Mouse (Mus musculus): ENCODE data around the gene Bloc1s3. TPM values are rescaled to one million over a fixed set of nuclear protein-coding genes. Genes with fewer than 3 reads are reported as not detected.

The Bloc1s3 gene
- polyA plus RNA-seq (2016; fragmentation: Nextera tagmentation; extraction: Ambion mirVana) = 3.6 and 4.1 TPM in 2 replicates

GRCm38 (mm10) chr7:19508150-19508923, at the start of gene Bloc1s3, which contains the start of gene Trappc6a:
Gene Bloc1s3, minus strand, starts transcription at chr7:19508367.
Gene Trappc6a, plus strand, starts transcription at chr7:19508395.
- Histone ChIP-seq H3K9me3 (no peaks in the 10 kb centered on the region), H3K27me3 (no peaks in the 10 kb centered on the region), H3K4me1 (replicated peaks) (peaks cover 15% of the 10 kb centered on the region), H3K36me3 (0 out of 2 replicates have a peak, but pooled peaks cover 3% of the 10 kb centered on the region), H3K4me2 (peak within 1 kb of the TSS; percentile 94), H3K27ac (peak within 1 kb of the TSS; percentile 72), H3K4me3 (replicated peaks) (peak within 1 kb of the TSS; percentile 81), H3K9ac (replicated peaks) (peak within 1 kb of the TSS; percentile 84)
- peak; percentile 89 for ATAC-seq (ENCODE audit: insufficient number of reproducible peaks, insufficient read depth, low FRiP score, low TSS enrichment, low read depth)
- WGBS = under 1% methylated on average over 56 of the region's 56 CpGs

DNA sequence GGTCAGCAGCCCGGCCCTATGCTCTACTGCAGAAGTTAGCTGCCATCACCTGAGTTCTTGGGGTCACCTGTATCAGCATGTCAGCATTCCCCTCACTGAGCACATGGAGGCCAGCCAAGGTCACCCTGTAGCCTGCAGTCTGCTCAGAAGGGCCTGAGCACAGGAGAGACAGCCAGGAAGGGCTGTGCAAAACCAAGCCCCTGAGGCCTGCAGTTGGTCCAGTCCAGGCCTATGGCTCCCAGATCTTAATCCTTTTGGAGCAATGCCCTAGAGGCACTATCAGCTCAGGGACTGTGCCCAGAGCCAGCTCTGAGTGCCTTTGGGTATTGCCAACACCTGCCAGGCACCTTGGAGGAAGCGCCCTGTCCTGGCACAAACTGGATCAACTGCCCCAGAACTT, 48.9 kb upstream of the Bloc1s3 start:
- Histone ChIP-seq H3K36me3 (peaks cover 61% of the 10 kb centered on the region), H3K9ac (replicated peaks) (no peak overlapping the region)
- WGBS = 96% methylated on average over 2 of the region's 2 CpGs

DNA sequence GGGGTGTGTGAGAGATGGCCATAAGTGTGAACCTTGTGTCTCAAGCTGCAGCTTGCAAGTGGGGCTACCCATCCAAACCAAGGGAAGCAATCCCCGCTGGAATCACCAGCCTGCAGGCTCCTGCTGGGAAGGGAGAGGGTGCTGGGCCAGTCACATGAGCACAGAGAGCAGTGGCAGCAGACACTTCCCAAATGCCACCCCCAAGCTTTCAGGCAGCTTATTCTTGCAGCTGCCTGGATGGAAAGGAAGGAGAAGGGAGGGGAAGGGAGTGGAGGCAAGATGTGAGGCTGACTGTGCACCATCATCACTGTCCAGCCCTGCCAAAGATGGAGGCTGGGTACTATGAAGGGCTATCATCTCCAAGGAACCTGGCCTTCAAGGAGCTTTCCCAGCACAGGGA, 46.0 kb upstream of the Bloc1s3 start:
- Histone ChIP-seq H3K4me1 (replicated peaks) (peaks cover 11% of the 10 kb centered on the region), H3K27me3 (no peaks in the 10 kb centered on the region), H3K27ac (no peak overlapping the region), H3K4me3 (replicated peaks) (no peak overlapping the region), H3K36me3 (peaks cover 68% of the 10 kb centered on the region), H3K9me3 (no peaks in the 10 kb centered on the region), H3K4me2 (no peak overlapping the region), H3K9ac (replicated peaks) (no peak overlapping the region)
- 76% methylated on average over 1 of the region's 1 CpGs for WGBS
- ATAC-seq (ENCODE audit: insufficient number of reproducible peaks, insufficient read depth, low FRiP score, low TSS enrichment, low read depth) = no peak

More for the DNA sequence above, 48.9 kb upstream of the Bloc1s3 start:
- Histone ChIP-seq H3K27ac (no peak overlapping the region), H3K4me3 (replicated peaks) (no peak overlapping the region), H3K27me3 (no peaks in the 10 kb centered on the region), H3K9me3 (no peaks in the 10 kb centered on the region), H3K4me1 (replicated peaks) (peaks cover 33% of the 10 kb centered on the region), H3K4me2 (no peak overlapping the region)
- no peak for ATAC-seq (ENCODE audit: insufficient number of reproducible peaks, insufficient read depth, low FRiP score, low TSS enrichment, low read depth)

DNA sequence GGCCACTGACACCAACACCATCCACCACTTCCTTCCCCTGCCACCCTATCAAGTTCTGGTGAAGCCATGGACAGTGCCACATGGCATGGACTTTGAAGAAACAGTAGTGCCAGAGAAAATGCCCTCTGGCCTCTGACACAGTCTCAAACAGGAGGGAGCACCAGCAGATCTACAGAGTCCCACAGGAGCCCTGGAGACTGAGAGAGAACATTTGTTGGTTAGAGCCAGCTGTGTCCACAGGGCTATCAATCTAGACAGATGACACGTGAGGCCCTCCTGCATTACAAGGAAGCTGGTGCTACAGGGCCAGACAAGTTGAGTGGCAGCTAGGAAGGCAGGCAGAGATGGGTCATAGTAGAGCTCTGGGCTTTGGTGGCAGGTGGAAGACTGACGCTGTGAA, 44.3 kb upstream of the Bloc1s3 start:
- WGBS = 67% methylated on average over 2 of the region's 2 CpGs
- ATAC-seq (ENCODE audit: insufficient number of reproducible peaks, insufficient read depth, low FRiP score, low TSS enrichment, low read depth) = no peak

DNA sequence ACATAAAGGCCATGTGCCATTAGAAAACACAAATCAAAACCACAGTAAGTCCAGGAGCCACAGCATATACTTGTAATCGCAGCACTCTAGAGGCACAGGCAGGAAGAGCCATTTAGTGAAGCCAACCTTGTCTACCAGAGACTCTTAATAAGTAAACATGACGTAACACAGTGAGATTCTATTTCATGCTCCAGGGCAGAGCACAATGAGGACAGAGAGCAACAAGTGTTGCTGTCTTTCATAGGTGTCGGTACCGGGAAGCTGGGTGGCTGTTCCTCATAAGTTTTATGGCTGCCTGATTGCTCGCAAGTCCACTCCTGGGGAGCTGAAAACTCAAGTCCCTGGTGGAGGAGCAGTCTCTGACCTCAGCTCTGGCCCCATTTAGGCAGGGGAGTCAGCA, 43.5 kb upstream of the Bloc1s3 start:
- H3K4me3 ChIP-seq (replicated peaks) = no peak overlapping the region
- 0 out of 2 replicates have a peak, but pooled peaks cover 7% of the 10 kb centered on the region for H3K4me1 ChIP-seq (replicated peaks)
- H3K9ac ChIP-seq (replicated peaks) = no peak overlapping the region
- no peak overlapping the region for H3K4me2 ChIP-seq
- H3K36me3 ChIP-seq = peaks cover 66% of the 10 kb centered on the region
- no peaks in the 10 kb centered on the region for H3K9me3 ChIP-seq
- no peaks in the 10 kb centered on the region for H3K27me3 ChIP-seq
- ATAC-seq (ENCODE audit: insufficient number of reproducible peaks, insufficient read depth, low FRiP score, low TSS enrichment, low read depth) = no peak
- no peak overlapping the region for H3K27ac ChIP-seq
- WGBS = 61% methylated on average over 5 of the region's 5 CpGs

More for the DNA sequence above, 44.3 kb upstream of the Bloc1s3 start:
- Histone ChIP-seq H3K36me3 (peaks cover 72% of the 10 kb centered on the region), H3K4me2 (no peak overlapping the region), H3K4me3 (replicated peaks) (no peak overlapping the region), H3K27me3 (no peaks in the 10 kb centered on the region), H3K9me3 (no peaks in the 10 kb centered on the region), H3K27ac (no peak overlapping the region), H3K4me1 (replicated peaks) (0 out of 2 replicates have a peak, but pooled peaks cover 4% of the 10 kb centered on the region), H3K9ac (replicated peaks) (no peak overlapping the region)

GRCm38 (mm10) chr7:19549394-19549793, 41.2 kb upstream of the Bloc1s3 start:
- WGBS = 85% methylated on average over 10 of the region's 10 CpGs
- Histone ChIP-seq H3K27me3 (no peaks in the 10 kb centered on the region), H3K36me3 (peaks cover 49% of the 10 kb centered on the region), H3K9ac (replicated peaks) (no peak overlapping the region), H3K4me2 (no peak overlapping the region), H3K27ac (no peak overlapping the region), H3K4me1 (replicated peaks) (peaks cover 21% of the 10 kb centered on the region; the same call in 1 of the 2 replicates), H3K9me3 (no peaks in the 10 kb centered on the region), H3K4me3 (replicated peaks) (no peak overlapping the region)
- ATAC-seq (ENCODE audit: insufficient number of reproducible peaks, insufficient read depth, low FRiP score, low TSS enrichment, low read depth) = no peak

- Histone ChIP-seq H3K9ac (replicated peaks) (no peak overlapping the region), H3K4me2 (no peak overlapping the region)
- WGBS = 82% methylated on average over 2 of the region's 2 CpGs
These were observed 39.3 kb upstream of the Bloc1s3 start for GRCm38 (mm10) chr7:19547344-19547969.

GRCm38 (mm10) chr7:19546007-19546406, 37.8 kb upstream of the Bloc1s3 start:
- H3K27ac ChIP-seq = no peak overlapping the region
- ATAC-seq (ENCODE audit: insufficient number of reproducible peaks, insufficient read depth, low FRiP score, low TSS enrichment, low read depth) = no peak
- peaks cover 21% of the 10 kb centered on the region; the same call in 1 of the 2 replicates for H3K4me1 ChIP-seq (replicated peaks)
- no peak overlapping the region for H3K4me2 ChIP-seq
- WGBS = 69% methylated on average over 3 of the region's 3 CpGs
- H3K4me3 ChIP-seq (replicated peaks) = no peak overlapping the region
- no peaks in the 10 kb centered on the region for H3K27me3 ChIP-seq
- H3K9ac ChIP-seq (replicated peaks) = no peak overlapping the region
- no peaks in the 10 kb centered on the region for H3K9me3 ChIP-seq
- peaks cover 25% of the 10 kb centered on the region; the same call in 1 of the 2 replicates for H3K36me3 ChIP-seq

More at GRCm38 (mm10) chr7:19547344-19547969, 39.3 kb upstream of the Bloc1s3 start:
- ATAC-seq (ENCODE audit: insufficient number of reproducible peaks, insufficient read depth, low FRiP score, low TSS enrichment, low read depth) = no peak
- Histone ChIP-seq H3K36me3 (peaks cover 31% of the 10 kb centered on the region), H3K27me3 (no peaks in the 10 kb centered on the region), H3K9me3 (no peaks in the 10 kb centered on the region), H3K4me1 (replicated peaks) (peaks cover 19% of the 10 kb centered on the region; the same call in 1 of the 2 replicates), H3K4me3 (replicated peaks) (no peak overlapping the region), H3K27ac (no peak overlapping the region)

- no peak overlapping the region for H3K9ac ChIP-seq (replicated peaks)
These were observed 35.4 kb upstream of the Bloc1s3 start for GRCm38 (mm10) chr7:19543584-19543983.

GRCm38 (mm10) chr7:19542155-19542691, 34.1 kb upstream of the Bloc1s3 start:
- Histone ChIP-seq H3K9me3 (no peaks in the 10 kb centered on the region), H3K27me3 (no peaks in the 10 kb centered on the region), H3K36me3 (0 out of 2 replicates have a peak, but pooled peaks cover 8% of the 10 kb centered on the region), H3K4me1 (replicated peaks) (peaks cover 27% of the 10 kb centered on the region), H3K4me3 (replicated peaks) (no peak overlapping the region), H3K4me2 (no peak overlapping the region), H3K9ac (replicated peaks) (no peak overlapping the region), H3K27ac (no peak overlapping the region)
- no peak for ATAC-seq (ENCODE audit: insufficient number of reproducible peaks, insufficient read depth, low FRiP score, low TSS enrichment, low read depth)
- 73% methylated on average over 8 of the region's 8 CpGs for WGBS

More at GRCm38 (mm10) chr7:19543584-19543983, 35.4 kb upstream of the Bloc1s3 start:
- H3K27ac ChIP-seq = no peak overlapping the region
- H3K4me2 ChIP-seq = no peak overlapping the region
- peaks cover 17% of the 10 kb centered on the region; the same call in 1 of the 2 replicates for H3K36me3 ChIP-seq
- H3K4me3 ChIP-seq (replicated peaks) = no peak overlapping the region
- no peak for ATAC-seq (ENCODE audit: insufficient number of reproducible peaks, insufficient read depth, low FRiP score, low TSS enrichment, low read depth)
- 56% methylated on average over 6 of the region's 6 CpGs for WGBS
- no peaks in the 10 kb centered on the region for H3K27me3 ChIP-seq
- H3K4me1 ChIP-seq (replicated peaks) = peaks cover 21% of the 10 kb centered on the region; the same call in 1 of the 2 replicates
- no peaks in the 10 kb centered on the region for H3K9me3 ChIP-seq

- no peak overlapping the region for H3K4me3 ChIP-seq (replicated peaks)
- 86% methylated on average over 7 of the region's 7 CpGs for WGBS
- no peaks in the 10 kb centered on the region for H3K9me3 ChIP-seq
- 0 out of 2 replicates have a peak, but pooled peaks cover 7% of the 10 kb centered on the region for H3K36me3 ChIP-seq
- H3K27me3 ChIP-seq = no peaks in the 10 kb centered on the region
- no peak overlapping the region for H3K27ac ChIP-seq
- ATAC-seq (ENCODE audit: insufficient number of reproducible peaks, insufficient read depth, low FRiP score, low TSS enrichment, low read depth) = no peak
- peaks cover 27% of the 10 kb centered on the region for H3K4me1 ChIP-seq (replicated peaks)
- no peak overlapping the region for H3K9ac ChIP-seq (replicated peaks)
- no peak overlapping the region for H3K4me2 ChIP-seq
These were observed 33.6 kb upstream of the Bloc1s3 start for GRCm38 (mm10) chr7:19541681-19542154.
